Mouse (Mus musculus): ENCODE data around the gene Olfr305. TPM values are rescaled to one million over a fixed set of nuclear protein-coding genes. Genes with fewer than 3 reads are reported as not detected.
"Not testable (repeated sequence)": the region's sequence is repeated elsewhere in the genome, so short reads cannot be mapped to it uniquely, and the experiment has no call there.

Olfr305 gene
- not detected in 2 replicates for polyA plus RNA-seq (2014; fragmentation: Nextera tagmentation; extraction: Ambion mirVana)

DNA sequence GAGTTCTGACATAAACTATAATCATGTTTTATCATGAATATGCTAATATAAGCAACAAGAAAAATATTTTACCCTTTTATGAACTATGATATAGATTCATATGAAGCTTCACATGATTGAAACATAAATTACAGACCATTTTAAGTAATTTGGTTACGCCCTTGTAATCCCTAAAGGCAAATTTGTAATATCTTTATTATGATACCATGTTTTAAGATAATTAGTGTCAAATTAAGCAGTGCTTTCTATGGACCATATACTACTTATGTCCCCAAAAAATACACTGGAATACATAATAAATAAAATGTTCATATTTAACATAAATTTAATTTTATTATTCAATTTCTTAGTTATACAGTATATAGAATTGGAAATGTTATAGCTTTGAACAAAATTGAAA lies at the start of gene Olfr305:
Gene Olfr305, minus strand, starts transcription at position 101 of the 400 bp plus-strand sequence.
- H3K27ac ChIP-seq (ENCODE audit: low read depth, low read length) = no peak within 1 kb of the TSS
- H3K27me3 ChIP-seq (ENCODE audit: control insufficient read depth, insufficient read depth, low read length) = no peaks in the 10 kb centered on the region
- no peak within 1 kb of the TSS for H3K4me2 ChIP-seq
- no peaks in the 10 kb centered on the region for H3K9me3 ChIP-seq (ENCODE audit: control insufficient read depth, low read length)
- no peak for ATAC-seq (ENCODE audit: low FRiP score)
- DNase-seq (ENCODE audit: low spot score, missing footprints) = no peak
- H3K4me3 ChIP-seq (ENCODE audit: low read depth, low read length) = no peak within 1 kb of the TSS
- no peaks in the 10 kb centered on the region for H3K36me3 ChIP-seq (ENCODE audit: control insufficient read depth, insufficient read depth, low read length)
- no peaks in the 10 kb centered on the region for H3K4me1 ChIP-seq (ENCODE audit: control insufficient read depth, insufficient read depth, low read length)
- H3K9ac ChIP-seq (ENCODE audit: low read length) = no peak within 1 kb of the TSS
- 83% methylated on average over 1 of the region's 1 CpGs for WGBS

DNA sequence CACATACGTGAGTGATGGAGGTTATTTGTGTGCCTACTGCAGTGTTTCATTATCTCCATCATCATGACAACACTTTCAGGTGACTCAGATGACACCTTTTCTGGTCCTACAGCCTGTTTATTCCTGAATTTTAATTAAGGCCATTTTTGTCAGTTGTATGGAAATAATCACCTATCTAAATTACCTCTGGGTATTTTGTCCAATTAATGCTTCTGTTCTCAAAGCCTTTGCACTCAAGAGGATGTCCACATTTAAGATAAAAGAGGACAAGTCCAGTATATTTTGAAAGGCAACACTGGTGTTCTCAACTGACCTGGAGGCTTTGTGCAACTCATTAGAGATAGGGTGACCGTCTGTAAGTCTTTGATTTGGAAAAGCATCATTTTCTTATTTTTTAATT lies 36.8 kb upstream of the Olfr305 start, which contains the start of gene Olfr301:
Gene Olfr301, plus strand, starts transcription at position 301 of the 400 bp plus-strand sequence.
- Histone ChIP-seq H3K27ac (ENCODE audit: low read depth, low read length) (no peak within 1 kb of the TSS), H3K27me3 (ENCODE audit: control insufficient read depth, insufficient read depth, low read length) (no peaks in the 10 kb centered on the region), H3K9me3 (ENCODE audit: control insufficient read depth, low read length) (no peaks in the 10 kb centered on the region), H3K4me3 (ENCODE audit: low read depth, low read length) (no peak within 1 kb of the TSS), H3K4me2 (no peak within 1 kb of the TSS), H3K36me3 (ENCODE audit: control insufficient read depth, insufficient read depth, low read length) (no peaks in the 10 kb centered on the region), H3K4me1 (ENCODE audit: control insufficient read depth, insufficient read depth, low read length) (no peaks in the 10 kb centered on the region), H3K9ac (ENCODE audit: low read length) (no peak within 1 kb of the TSS)
- ATAC-seq (ENCODE audit: low FRiP score) (no peak), DNase-seq (ENCODE audit: low spot score, missing footprints) (no peak)
- WGBS = 86% methylated on average over 2 of the region's 2 CpGs

DNA sequence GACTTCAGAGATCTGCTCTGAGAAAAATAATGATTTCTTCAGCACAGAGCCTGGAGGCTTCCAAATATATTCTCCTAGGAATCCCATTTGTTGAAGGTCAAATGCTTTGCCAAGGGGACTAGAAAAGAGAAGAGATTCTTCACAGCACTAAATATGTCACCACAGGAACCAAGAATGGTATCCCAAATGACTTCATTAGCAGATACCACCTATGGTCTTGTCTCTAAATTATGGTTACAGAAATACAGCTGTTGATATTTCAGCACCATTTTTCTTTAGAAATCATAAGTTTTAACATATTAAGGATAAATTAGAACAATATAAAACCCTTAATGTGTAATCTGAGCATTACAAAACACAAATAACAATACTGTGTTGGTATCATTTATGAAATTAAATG lies 31.0 kb upstream of the Olfr305 start, which contains the start of gene Olfr303:
Gene Olfr303, minus strand, starts transcription at position 101 of the 400 bp plus-strand sequence.
- Histone ChIP-seq H3K4me3 (ENCODE audit: low read depth, low read length) (no peak within 1 kb of the TSS), H3K9me3 (ENCODE audit: control insufficient read depth, low read length) (no peaks in the 10 kb centered on the region), H3K4me2 (no peak within 1 kb of the TSS), H3K27me3 (ENCODE audit: control insufficient read depth, insufficient read depth, low read length) (no peaks in the 10 kb centered on the region), H3K9ac (ENCODE audit: low read length) (no peak within 1 kb of the TSS), H3K36me3 (ENCODE audit: control insufficient read depth, insufficient read depth, low read length) (no peaks in the 10 kb centered on the region), H3K27ac (ENCODE audit: low read depth, low read length) (no peak within 1 kb of the TSS), H3K4me1 (ENCODE audit: control insufficient read depth, insufficient read depth, low read length) (no peaks in the 10 kb centered on the region)
- DNase-seq (ENCODE audit: low spot score, missing footprints) (no peak), ATAC-seq (ENCODE audit: low FRiP score) (no peak)

DNA sequence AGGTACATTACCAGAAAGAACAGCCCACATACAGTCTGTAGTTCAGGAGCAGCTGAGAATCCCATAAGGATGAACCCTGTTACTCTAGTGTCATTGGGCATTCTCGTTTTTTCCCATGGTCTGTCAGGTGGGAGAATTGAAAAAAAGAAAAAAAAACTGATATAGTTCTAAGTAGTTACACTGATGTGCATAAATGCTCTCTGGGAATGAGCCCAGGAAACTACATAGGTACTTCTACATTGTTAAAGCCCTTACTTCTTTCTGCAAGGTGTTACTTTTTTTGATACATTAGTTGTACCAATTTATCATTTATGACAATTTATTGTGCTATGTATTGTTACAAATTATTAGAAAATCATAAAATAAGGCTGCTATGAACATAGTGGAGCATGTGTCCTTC lies 19.8 kb upstream of the Olfr305 start, which contains the start of gene Olfr304:
Gene Olfr304, minus strand, starts transcription at position 101 of the 400 bp plus-strand sequence.
- ATAC-seq (ENCODE audit: low FRiP score) (no peak), DNase-seq (ENCODE audit: low spot score, missing footprints) (no peak)
- no peak within 1 kb of the TSS for H3K9ac ChIP-seq (ENCODE audit: low read length)
- no peaks in the 10 kb centered on the region for H3K36me3 ChIP-seq (ENCODE audit: control insufficient read depth, insufficient read depth, low read length)
- no peak within 1 kb of the TSS for H3K4me3 ChIP-seq (ENCODE audit: low read depth, low read length)
- whole genome bisulfite sequencing = 87% methylated on average over 1 of the region's 1 CpGs
- H3K27ac ChIP-seq (ENCODE audit: low read depth, low read length) = no peak within 1 kb of the TSS
- H3K4me2 ChIP-seq = no peak within 1 kb of the TSS
- no peaks in the 10 kb centered on the region for H3K27me3 ChIP-seq (ENCODE audit: control insufficient read depth, insufficient read depth, low read length)
- no peaks in the 10 kb centered on the region for H3K4me1 ChIP-seq (ENCODE audit: control insufficient read depth, insufficient read depth, low read length)
- H3K9me3 ChIP-seq (ENCODE audit: control insufficient read depth, low read length) = no peaks in the 10 kb centered on the region

DNA sequence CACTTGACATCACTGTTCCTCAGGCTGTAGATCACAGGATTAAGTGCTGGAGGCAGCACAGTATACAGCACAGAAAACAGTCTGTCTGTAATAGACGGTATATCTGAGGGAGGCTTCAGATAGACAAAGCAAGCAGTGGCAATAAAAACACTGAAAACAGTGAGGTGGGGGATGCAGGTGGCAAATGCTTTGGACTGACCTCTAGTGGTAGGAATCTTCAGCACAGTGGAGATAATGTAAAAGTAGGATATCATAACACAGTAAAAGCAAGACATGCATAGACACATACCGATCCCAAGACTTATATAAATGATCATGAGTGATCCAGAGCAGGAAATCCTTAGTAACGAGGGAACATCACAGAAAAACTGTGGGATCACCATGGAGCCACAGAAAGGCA lies 19.0 kb upstream of the Olfr305 start:
- Histone ChIP-seq H3K27ac (ENCODE audit: low read depth, low read length) (no peak overlapping the region), H3K27me3 (ENCODE audit: control insufficient read depth, insufficient read depth, low read length) (no peaks in the 10 kb centered on the region), H3K9me3 (ENCODE audit: control insufficient read depth, low read length) (no peaks in the 10 kb centered on the region), H3K4me1 (ENCODE audit: control insufficient read depth, insufficient read depth, low read length) (no peaks in the 10 kb centered on the region), H3K9ac (ENCODE audit: low read length) (no peak overlapping the region), H3K4me2 (no peak overlapping the region), H3K4me3 (ENCODE audit: low read depth, low read length) (no peak overlapping the region), H3K36me3 (ENCODE audit: control insufficient read depth, insufficient read depth, low read length) (no peaks in the 10 kb centered on the region)
- WGBS = 77% methylated on average over 3 of the region's 3 CpGs
- ATAC-seq (ENCODE audit: low FRiP score) = no peak
- no peak for DNase-seq (ENCODE audit: low spot score, missing footprints)

DNA sequence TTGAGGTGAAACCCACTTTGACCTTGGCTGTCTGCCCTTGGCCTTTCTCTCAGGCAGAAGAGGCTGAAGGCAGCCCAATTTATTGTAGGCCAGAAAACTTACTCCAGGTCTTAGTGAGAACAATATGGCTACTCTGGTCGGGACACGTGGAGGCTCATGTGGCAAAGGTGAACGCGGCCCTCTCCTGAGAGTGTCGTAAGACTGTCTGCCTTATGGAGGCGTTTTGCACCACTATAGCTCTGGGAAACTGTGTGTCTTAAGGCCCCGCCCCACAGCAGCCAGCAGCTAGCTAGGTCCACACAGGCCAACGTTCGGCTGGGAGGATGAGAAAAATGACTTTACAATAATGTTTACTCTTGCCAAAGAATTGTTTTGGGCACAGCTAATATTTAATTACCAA lies 20.4 kb downstream of the Olfr305 start:
- not testable (repeated sequence) for H3K4me3 ChIP-seq (ENCODE audit: low read depth, low read length); H3K4me1 ChIP-seq (ENCODE audit: control insufficient read depth, insufficient read depth, low read length); H3K27ac ChIP-seq (ENCODE audit: low read depth, low read length); H3K36me3 ChIP-seq (ENCODE audit: control insufficient read depth, insufficient read depth, low read length); H3K9ac ChIP-seq (ENCODE audit: low read length); H3K27me3 ChIP-seq (ENCODE audit: control insufficient read depth, insufficient read depth, low read length); DNase-seq (ENCODE audit: low spot score, missing footprints); H3K4me2 ChIP-seq; H3K9me3 ChIP-seq (ENCODE audit: control insufficient read depth, low read length); ATAC-seq (ENCODE audit: low FRiP score)
- WGBS = 86% methylated on average over 9 of the region's 9 CpGs

DNA sequence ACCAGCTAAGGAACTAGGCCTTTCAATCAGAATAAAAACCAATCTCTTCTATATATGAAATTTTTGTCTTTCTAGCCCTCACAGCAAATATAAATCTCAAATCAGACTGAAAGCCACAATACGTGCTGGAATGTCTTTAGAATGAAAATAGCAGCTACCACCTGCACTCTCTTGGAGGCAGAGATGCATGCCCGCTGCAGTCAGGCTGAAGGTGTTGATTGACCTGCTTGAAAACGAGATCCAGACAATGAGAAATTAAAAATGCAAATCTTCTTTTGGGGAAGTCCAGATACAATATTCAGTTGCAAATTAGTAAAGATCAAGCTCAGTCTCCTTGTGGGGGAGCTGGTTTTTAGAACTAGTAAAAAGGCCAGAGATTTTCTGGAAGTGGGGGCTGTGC lies 22.5 kb downstream of the Olfr305 start:
- Histone ChIP-seq H3K36me3 (ENCODE audit: control insufficient read depth, insufficient read depth, low read length) (no peaks in the 10 kb centered on the region), H3K4me2 (no peak overlapping the region), H3K9me3 (ENCODE audit: control insufficient read depth, low read length) (no peaks in the 10 kb centered on the region), H3K9ac (ENCODE audit: low read length) (no peak overlapping the region), H3K4me3 (ENCODE audit: low read depth, low read length) (no peak overlapping the region), H3K4me1 (ENCODE audit: control insufficient read depth, insufficient read depth, low read length) (no peaks in the 10 kb centered on the region), H3K27me3 (ENCODE audit: control insufficient read depth, insufficient read depth, low read length) (no peaks in the 10 kb centered on the region), H3K27ac (ENCODE audit: low read depth, low read length) (no peak overlapping the region)
- ATAC-seq (ENCODE audit: low FRiP score) = no peak
- DNase-seq (ENCODE audit: low spot score, missing footprints) = no peak
- 66% methylated on average over 3 of the region's 3 CpGs for WGBS

DNA sequence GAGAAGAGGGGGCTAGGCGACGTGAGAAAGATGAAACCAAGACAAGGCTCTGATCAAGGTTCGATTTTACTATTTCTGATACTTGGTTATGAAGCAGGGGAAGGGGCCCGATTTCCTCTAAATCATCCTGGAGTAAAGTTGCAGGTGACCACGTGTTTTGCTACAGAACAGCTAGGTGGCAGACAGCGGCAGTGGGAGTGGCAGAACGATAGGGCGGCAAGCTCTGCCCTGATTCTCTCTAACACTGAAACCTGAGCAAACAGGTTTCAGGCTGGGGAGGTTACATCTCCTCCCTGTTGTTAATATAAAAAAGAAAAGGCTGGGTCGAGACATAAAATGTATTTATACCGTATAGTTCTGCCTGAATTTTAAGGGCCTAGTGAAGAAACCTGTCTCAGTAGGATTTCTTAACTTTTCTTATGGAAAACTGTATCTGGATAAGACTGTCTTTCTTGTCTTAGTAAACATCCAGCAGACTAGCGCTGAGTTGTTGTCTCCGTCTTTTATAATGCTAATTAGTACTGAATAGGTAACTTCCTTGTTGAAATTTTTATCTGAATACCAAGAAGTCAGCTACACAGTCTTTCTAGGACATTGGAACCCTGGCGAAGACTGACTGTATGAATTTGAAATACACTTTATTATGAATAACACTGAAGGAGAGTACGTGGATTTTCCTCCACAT lies 23.7 kb downstream of the Olfr305 start:
- Histone ChIP-seq H3K4me2 (no peak overlapping the region), H3K9me3 (ENCODE audit: control insufficient read depth, low read length) (no peaks in the 10 kb centered on the region), H3K36me3 (ENCODE audit: control insufficient read depth, insufficient read depth, low read length) (no peaks in the 10 kb centered on the region), H3K4me1 (ENCODE audit: control insufficient read depth, insufficient read depth, low read length) (no peaks in the 10 kb centered on the region), H3K9ac (ENCODE audit: low read length) (no peak overlapping the region), H3K27me3 (ENCODE audit: control insufficient read depth, insufficient read depth, low read length) (no peaks in the 10 kb centered on the region), H3K4me3 (ENCODE audit: low read depth, low read length) (no peak overlapping the region), H3K27ac (ENCODE audit: low read depth, low read length) (no peak overlapping the region)
- DNase-seq (ENCODE audit: low spot score, missing footprints) (no peak), ATAC-seq (ENCODE audit: low FRiP score) (no peak)
- 80% methylated on average over 14 of the region's 14 CpGs for WGBS

DNA sequence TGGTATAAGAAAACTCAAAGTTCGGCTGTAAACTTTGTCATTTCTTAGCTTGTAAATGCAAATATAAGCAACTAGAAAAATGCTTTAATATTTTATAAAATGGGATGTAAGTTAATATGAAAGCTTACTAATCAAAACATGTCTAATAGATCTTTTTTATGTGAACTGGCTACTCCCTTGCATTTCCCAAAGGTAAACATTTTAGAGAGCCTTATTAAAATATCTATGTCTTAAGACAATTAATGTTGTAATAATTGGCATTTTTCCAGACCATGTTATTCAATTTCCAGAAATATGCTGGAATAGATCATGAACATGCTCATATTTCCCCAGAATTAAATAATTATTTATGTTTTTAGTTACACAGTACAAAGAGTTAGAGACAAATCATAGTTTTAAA lies 29.2 kb downstream of the Olfr305 start, which contains the start of gene Olfr307:
Gene Olfr307, minus strand, starts transcription at position 101 of the 400 bp plus-strand sequence.
- H3K4me1 ChIP-seq (ENCODE audit: control insufficient read depth, insufficient read depth, low read length) = no peaks in the 10 kb centered on the region
- H3K9ac ChIP-seq (ENCODE audit: low read length) = no peak within 1 kb of the TSS
- H3K27ac ChIP-seq (ENCODE audit: low read depth, low read length) = no peak within 1 kb of the TSS
- no peak within 1 kb of the TSS for H3K4me2 ChIP-seq
- H3K4me3 ChIP-seq (ENCODE audit: low read depth, low read length) = no peak within 1 kb of the TSS
- H3K9me3 ChIP-seq (ENCODE audit: control insufficient read depth, low read length) = no peaks in the 10 kb centered on the region
- no peaks in the 10 kb centered on the region for H3K27me3 ChIP-seq (ENCODE audit: control insufficient read depth, insufficient read depth, low read length)
- 85% methylated on average over 1 of the region's 1 CpGs for WGBS
- DNase-seq (ENCODE audit: low spot score, missing footprints) (no peak), ATAC-seq (ENCODE audit: low FRiP score) (no peak)
- no peaks in the 10 kb centered on the region for H3K36me3 ChIP-seq (ENCODE audit: control insufficient read depth, insufficient read depth, low read length)
